Mouse (Mus musculus): Measurements from ENCODE around the gene Phtf1.

The Phtf1 gene

DNA sequence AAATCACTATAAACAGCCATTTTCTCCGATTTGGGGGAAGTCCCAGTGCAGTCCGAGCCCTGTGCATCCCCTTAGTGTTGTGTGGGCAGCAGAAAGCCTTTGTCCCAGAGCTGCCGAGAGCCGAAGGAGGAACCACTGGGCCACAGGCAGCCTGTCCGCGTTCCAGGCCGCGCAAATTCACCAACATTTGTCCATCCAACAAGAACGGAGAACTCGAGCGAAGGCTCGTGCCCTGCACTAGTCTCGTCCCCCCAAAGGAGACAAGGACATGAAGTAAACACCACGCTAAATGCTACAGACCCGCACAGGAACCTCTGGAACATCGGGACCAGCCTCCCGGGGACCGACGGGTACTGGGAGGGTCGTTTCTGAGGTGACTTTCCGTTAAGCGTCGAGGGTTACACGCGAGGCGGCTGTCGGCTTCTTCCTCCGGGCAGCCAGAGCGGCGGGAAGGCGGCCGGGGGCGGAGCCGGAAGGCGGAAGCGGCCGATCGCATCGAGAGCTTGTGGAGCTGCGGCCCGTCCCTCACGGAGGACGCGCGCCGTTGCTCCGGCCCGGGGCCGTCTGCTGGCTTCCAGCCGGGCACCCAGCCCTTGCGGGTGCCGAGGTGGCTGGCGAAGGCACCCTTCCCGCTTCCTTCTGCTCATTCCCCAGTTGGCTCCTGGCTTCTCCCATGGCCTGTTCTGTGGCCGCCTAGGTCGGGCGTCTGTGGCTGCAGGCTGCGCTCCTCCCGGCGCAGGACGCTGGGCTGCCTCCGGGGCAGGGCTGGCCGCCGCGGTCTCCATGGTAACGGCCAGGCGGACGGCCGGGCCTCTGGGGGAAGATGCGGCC lies at the start of gene Phtf1:
Gene Phtf1 (plus strand): TSS at position 250 of the 831 bp plus-strand sequence.
- peak; percentile 91 to 92 for DNase-seq

- DNase-seq, result no peak
Measured at GRCm38 (mm10) chr3:103920094-103920493, 47.8 kb upstream of the Phtf1 start.

GRCm38 (mm10) chr3:103925302-103925701 lies 42.6 kb upstream of the Phtf1 start:
- no peak for DNase-seq

- peak; percentile 34 to 53 for DNase-seq
Measured at GRCm38 (mm10) chr3:103927511-103927910, 40.4 kb upstream of the Phtf1 start.

- peak; percentile 25 to 40 for DNase-seq
Measured at GRCm38 (mm10) chr3:103944794-103945562, 22.9 kb upstream of the Phtf1 start.

- DNase-seq, result no peak
Measured at GRCm38 (mm10) chr3:103948666-103949065, 19.2 kb upstream of the Phtf1 start.

DNA sequence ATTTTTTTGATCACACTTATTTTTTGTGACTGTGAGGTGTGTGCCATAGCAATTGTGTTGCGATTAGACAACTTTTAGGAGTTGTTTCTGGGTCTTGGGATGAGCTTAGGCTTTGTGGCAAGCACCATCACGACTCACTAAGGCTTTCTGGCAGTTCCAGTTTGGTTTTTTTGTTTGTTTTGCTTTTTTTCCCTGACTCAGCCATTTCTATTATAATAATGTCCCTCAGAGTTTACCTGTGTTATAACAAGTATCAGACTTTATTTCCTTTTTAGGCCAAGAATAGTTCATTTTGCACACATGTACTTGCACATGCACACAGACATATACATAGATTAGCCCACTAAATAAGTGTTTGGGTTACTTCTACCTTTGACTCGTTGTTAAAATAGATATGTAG lies 7.3 kb upstream of the Phtf1 start:
- no peak for DNase-seq

GRCm38 (mm10) chr3:103967231-103967630 lies 679 bp upstream of the Phtf1 start:
- peak in 1 of 2 experiments; percentile 6 for DNase-seq

DNA sequence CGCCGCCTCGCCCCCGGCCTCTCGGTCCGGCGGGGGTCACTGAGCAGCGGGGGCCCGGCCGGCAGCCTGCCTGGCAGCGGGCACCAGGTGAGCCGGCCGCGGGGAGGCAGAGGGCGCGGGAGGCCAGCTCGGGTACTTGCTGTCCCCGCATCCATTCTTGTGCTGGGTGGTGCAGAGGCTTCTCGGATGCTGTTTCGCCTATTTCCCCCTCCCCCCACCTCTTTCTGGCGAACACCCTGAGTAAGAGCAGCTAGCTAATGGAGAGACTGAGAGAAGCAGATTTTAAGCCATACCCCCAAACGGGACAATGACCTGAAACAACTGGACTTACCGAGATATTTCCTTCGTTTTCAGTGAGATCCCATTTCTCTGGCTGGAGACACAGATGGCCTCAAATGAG lies 791 bp downstream of the Phtf1 start:
- DNase-seq, result peak; percentile 85 to 86

DNA sequence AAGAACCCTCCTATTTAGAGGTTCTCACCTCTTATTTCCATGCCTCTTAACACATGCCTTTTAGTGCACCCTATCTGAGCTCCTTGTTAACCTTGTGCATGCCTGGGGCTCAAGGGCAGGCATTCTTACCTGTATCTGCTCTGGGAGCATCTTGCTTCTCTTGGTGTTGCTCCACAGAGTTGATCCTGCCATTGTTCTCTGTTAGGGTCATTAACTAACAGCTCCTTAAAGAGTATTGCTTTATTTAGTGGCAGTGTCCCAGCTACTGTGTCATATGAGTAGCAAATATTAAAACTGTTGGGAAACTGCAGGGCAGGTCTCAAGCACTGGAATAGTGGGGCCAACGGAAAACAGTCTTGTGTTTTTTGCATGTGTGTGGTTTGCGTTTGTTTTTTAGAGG lies 3.2 kb downstream of the Phtf1 start:
- no peak for DNase-seq

DNA sequence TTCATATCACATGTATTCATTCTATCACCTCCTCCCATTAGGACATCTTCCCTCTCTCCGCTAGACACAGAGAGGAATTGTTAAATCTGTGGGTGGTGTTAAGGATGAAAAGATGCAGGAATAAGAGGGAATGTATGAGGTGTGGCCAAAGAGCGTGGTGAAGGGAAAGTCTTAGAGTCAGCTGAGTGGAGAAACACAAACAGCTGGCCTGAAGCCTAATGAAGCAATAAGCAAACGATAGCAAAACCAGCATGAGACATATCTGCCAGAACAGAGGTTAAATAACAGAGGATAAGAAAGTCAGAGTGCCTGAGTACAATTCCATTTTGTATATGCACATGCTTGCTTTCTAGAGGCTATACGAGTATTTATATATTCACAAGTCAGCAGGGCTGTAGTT lies 16.6 kb downstream of the Phtf1 start:
- DNase-seq, result no peak

DNA sequence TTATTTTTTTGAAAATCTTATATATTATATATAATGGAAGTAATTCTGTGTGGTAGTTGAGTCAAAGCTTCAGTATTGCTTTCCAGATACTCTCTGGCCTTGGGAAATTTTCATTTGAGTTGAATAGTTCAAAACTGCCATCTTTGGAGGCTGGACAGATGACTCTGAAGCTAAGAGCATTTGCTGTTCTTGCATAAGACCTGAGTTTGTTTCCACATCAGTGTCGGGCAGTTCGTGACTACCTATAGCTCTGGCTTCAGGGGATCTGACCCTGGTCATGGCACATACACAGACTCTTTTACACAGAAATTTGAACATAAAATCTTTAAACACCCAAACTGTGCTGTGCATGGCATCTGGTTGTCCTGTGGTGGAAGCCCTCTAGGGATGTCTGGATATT lies 17.3 kb downstream of the Phtf1 start:
- no peak for DNase-seq

DNA sequence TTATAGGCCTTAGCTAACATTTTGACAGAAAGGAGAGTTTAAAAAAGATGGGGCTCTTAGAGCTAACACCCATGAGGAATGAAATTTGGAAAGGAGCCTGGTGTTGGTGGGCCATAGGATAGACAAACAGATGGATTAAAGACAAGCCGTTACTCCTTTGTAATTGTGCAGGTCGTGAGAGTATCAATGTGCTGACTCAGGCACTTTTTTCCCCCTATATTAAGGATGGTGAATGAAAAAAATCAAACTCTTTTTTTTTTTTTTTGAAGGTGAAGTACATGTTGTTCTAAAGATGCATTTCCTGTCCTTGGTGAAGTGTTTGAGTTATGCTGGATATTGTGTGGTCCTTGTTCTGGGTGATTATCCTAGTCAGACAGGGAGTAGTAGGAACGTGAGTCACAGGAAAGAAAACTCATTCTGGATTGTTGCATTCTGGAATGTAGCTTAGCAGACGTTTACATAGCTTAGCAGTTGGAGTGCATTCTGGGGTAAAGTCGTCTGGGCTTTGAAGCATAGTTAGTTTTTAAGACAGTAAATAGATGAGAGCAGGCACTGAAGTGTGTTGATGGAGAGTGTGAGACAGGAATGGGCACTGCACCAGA lies 20.0 kb downstream of the Phtf1 start:
- no peak for DNase-seq

- no peak for DNase-seq
Measured at GRCm38 (mm10) chr3:103989352-103989751, 21.4 kb downstream of the Phtf1 start.

- no peak for DNase-seq
Measured at GRCm38 (mm10) chr3:103991271-103991670, 23.4 kb downstream of the Phtf1 start.

GRCm38 (mm10) chr3:103998724-103999123 lies 30.8 kb downstream of the Phtf1 start:
- no peak for DNase-seq

GRCm38 (mm10) chr3:104006896-104007466 lies 39.1 kb downstream of the Phtf1 start:
- DNase-seq, result peak; percentile 12 to 38

DNA sequence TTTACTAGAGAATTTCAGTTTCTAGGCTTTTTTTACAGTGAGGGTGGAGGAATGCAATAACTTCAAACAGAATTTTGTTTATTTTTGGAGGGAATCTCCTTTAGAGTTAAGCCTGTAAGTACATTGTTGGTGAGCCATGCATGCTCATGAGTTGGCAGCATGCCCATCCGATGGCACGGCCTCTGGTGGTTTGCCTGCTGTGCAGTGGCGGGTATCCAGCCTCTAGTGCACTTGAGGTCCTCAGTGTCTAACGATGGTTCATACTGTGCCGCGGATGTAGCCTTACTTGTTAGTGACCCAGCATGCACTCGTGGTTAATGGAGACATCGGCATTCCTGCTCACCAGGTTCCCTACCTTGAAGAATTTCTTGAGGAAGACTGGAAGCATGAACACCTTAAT lies 39.6 kb downstream of the Phtf1 start:
- DNase-seq, result peak; percentile 62 to 69

DNA sequence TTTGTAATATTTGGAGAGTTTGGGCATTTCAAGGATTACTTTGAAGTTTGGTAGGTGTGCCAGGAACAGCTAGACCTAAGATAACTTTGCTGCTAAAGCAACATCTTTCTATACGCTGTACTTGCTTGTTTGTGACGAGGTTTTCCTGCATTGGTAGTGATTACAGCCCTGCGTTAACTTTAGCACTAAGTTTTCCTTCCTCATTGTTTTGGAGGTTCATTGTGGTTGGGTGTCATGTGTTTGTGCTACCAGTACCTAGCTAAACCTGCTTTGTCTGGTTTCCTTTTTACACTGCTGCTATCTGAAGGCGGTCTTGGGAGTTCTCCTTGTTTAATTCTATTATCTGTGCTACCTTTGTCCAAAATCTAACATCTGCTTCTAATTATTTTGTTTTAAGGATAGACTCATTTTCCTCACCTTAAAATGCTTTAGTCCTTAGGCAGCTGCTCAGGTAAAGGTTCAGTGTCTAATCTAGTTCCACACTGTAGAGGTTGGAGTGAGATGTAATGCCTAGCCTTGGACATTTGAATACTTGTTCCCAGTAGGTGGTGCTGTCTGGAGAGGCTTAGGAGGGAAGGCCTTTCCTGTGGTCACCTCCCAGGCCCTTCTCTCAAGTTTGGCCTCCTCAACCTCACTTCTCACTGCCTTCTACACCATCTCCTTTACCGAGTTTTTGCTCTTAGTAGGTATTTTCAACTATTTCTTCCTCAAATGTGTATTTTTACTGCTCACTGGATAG lies 42.2 kb downstream of the Phtf1 start:
- no peak for DNase-seq

GRCm38 (mm10) chr3:104011972-104012371 lies 44.1 kb downstream of the Phtf1 start:
- DNase-seq, result no peak

GRCm38 (mm10) chr3:104017931-104018330 lies 50.0 kb downstream of the Phtf1 start:
- DNase-seq, result no peak

DNA sequence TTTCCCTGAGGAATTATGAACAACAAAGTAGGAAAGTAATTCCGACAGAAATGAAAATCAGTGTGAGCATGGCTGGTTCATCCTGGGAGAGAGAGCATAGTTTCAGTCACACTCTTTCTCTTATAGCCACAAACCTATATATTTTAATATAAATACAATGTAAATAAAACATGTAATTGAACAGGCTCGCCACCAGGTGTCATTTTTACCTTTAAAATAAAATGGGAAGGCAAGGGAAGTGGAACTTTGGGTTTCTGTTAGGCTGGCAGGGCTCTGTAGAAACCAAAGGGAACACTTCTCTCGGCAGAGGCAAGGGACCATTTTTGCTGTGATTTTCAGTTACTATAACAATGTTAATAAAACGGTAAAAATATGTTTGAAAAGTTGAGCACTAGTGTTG lies 51.5 kb downstream of the Phtf1 start:
- peak; percentile 34 to 60 for DNase-seq

GRCm38 (mm10) chr3:104020101-104020500 lies 52.2 kb downstream of the Phtf1 start:
- DNase-seq, result no peak
